Mouse (Mus musculus) spleen, adult 2 months (tissue): Measurements from ENCODE around the gene Pramel7. TPM values are rescaled to one million over a fixed set of nuclear protein-coding genes. Genes with fewer than 3 reads are reported as not detected.
"Not testable (repeated sequence)": the region's sequence is repeated elsewhere in the genome, so short reads cannot be mapped to it uniquely, and the experiment has no call there.

Experiments
- DNase-seq, 2 experiments: peaks; one replicate each; pipeline versions ENCODE4 v3.0.0 to v3.0.0-alpha.2; 2012 to 2021; ENCODE audit warnings: low spot score in 2 of 2, low read depth in 1 of 2
- H3K27ac ChIP-seq: fragments of 200-500 bp; 2 replicates; pipeline ENCODE4 v1.5.1; 2012; ENCODE audit warnings: low read length, inconsistent platforms; ENCODE audit not compliant: insufficient read depth
- H3K27me3 ChIP-seq: fragments of 200-500 bp; 2 replicates; pipeline ENCODE4 v1.6.1; 2012; ENCODE audit warnings: mild to moderate bottlenecking, moderate library complexity, low read length, inconsistent platforms; ENCODE audit not compliant: control insufficient read depth, insufficient read depth
- H3K36me3 ChIP-seq: fragments of 200-500 bp; 2 replicates; pipeline ENCODE4 v1.6.1; 2012; ENCODE audit warnings: mild to moderate bottlenecking, low read length, inconsistent platforms; ENCODE audit not compliant: control insufficient read depth, insufficient read depth
- H3K4me1 ChIP-seq: fragments of 200-500 bp; 2 replicates; pipeline ENCODE4 v1.6.1; 2011; ENCODE audit warnings: inconsistent platforms; ENCODE audit not compliant: control insufficient read depth, insufficient read depth, insufficient read length
- H3K4me3 ChIP-seq: fragments of 200-500 bp; 2 replicates; pipeline ENCODE4 v1.5.1; 2011; ENCODE audit warnings: mild to moderate bottlenecking, inconsistent platforms; ENCODE audit not compliant: insufficient read depth, insufficient read length; ENCODE audit errors: extremely low read depth
- CTCF ChIP-seq: fragments of 200-500 bp; IDR thresholded peaks from 2 replicates; pipeline ENCODE4 v1.5.1; 2011; ENCODE audit warnings: mild to moderate bottlenecking, inconsistent platforms; ENCODE audit not compliant: insufficient read depth, insufficient read length, insufficient replicate concordance; ENCODE audit errors: extremely low read depth
- POLR2A ChIP-seq: fragments of 200-500 bp; IDR thresholded peaks from 2 replicates; pipeline ENCODE4 v1.6.1; 2011; ENCODE audit warnings: low read depth, low read length, inconsistent platforms
- WGBS: fragments of 180-500 bp; shearing (Covaris S2); methylation state at CpG from one replicate; pipeline ENCODE4 v1.1.7; 2018; 5-methylcytosine and 5-hydroxymethylcytosine counted together
- polyA plus RNA-seq: library from polyadenylated mRNA; depleted of rRNA; stranded (reverse); fragments of >200 nt; gene quantifications from 2 replicates; pipeline ENCODE4 v1.2.3, GENCODE M21; 2012; rRNA removed

The Pramel7 gene
- polyA plus RNA-seq = not detected in 2 replicates

DNA sequence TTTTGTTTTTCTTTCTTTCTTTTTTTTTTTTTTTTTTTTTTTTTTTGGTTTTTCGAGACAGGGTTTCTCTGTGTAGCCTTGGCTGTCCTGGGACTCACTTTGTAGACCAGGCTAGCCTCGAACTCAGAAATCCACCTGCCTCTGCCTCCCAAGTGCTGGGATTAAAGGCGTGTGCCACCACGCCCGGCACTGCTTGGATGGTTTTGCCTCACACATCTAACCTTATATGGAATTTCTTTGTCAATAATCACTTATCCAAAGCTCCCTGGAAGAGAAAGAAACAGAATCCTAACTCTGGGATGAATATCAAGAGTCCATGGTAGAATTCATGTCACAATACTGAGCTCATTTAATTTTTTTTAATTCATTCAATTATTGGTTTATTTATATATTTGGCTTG lies at the start of gene Pramel7:
Pramel7 (minus strand) TSS at position 101 of the 400 bp plus-strand sequence.
- not testable (repeated sequence) for H3K36me3 ChIP-seq, H3K4me3 ChIP-seq, H3K4me1 ChIP-seq, DNase-seq, H3K27ac ChIP-seq, H3K27me3 ChIP-seq
- 74% methylated on average over 4 of the region's 5 CpGs for WGBS

DNA sequence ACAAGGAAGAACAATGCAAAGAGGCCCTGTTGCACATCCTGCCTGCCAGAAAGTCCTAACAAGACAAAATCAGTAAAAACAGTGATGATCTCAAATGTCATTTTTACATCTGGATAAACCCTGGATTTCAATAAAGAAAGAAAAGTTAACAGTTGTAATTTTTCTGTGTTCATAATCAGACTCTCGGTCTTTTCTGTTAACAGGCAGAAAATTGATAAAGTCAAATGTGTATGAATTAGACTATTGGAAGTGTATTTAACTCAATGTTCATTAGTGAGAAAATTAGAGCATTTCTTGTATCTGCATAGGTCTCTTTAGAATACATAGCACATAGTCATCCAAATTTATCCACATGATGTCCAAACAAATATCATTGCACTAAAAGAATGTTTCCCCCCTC lies 48.5 kb upstream of the Pramel7 start, which contains the start of gene Olfr1128:
Olfr1128 (minus strand) TSS at position 101 of the 400 bp plus-strand sequence.
- H3K27ac ChIP-seq = no peak within 1 kb of the TSS
- no peaks in the 10 kb centered on the region for H3K4me1 ChIP-seq
- no peak for TF ChIP-seq POLR2A
- no peak for TF ChIP-seq CTCF
- H3K27me3 ChIP-seq = no peaks in the 10 kb centered on the region
- H3K4me3 ChIP-seq = no peak within 1 kb of the TSS
- no peaks in the 10 kb centered on the region for H3K36me3 ChIP-seq
- 89% methylated on average over 1 of the region's 1 CpGs for WGBS
- no peak for DNase-seq

DNA sequence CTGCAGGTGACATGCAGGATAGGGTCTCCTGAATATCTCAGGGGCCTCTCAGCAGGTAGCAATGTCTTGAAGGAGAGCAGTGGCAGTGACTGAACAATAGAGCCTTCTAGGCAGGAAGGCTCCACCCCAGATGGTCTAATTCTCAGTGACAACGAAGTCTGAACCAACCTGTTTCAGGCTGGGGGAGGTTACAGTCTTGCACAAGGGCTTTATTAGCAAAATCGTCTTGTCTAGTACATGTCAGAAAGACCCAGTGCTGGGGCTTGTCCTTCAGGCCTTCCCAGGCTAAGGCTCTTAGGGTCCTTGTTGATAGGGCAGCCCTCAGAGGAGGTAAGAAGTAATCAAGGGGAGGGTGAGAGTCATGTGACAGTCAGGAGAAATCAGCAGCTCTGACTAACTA lies 37.9 kb upstream of the Pramel7 start:
- 72% methylated on average over 2 of the region's 2 CpGs for WGBS
- Histone ChIP-seq H3K4me3 (no peak overlapping the region), H3K4me1 (no peaks in the 10 kb centered on the region), H3K27me3 (no peaks in the 10 kb centered on the region), H3K27ac (no peak overlapping the region), H3K36me3 (no peaks in the 10 kb centered on the region)
- DNase-seq = no peak
- no peak for TF ChIP-seq POLR2A
- no peak for TF ChIP-seq CTCF

DNA sequence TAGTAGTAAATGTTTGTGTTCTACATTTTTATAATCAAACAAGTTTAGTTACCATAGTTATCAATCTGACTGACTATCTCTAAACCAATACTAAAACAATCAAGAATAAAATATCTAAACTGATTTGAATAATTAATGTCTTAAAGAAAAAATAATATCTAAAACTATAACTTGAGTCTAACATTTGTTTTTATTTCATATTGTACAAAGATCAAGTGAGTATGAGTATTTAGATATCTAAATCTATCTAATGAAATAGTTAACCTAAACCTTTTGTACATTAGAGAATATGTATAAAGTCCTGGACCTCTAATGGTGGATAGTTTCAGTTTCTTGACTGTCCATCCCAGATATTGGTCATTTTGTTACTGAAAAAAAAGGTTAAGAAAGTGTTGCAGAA lies 34.6 kb upstream of the Pramel7 start, which contains the start of gene Olfr153:
Olfr153 (plus strand) TSS at position 301 of the 400 bp plus-strand sequence.
- H3K27ac ChIP-seq = no peak within 1 kb of the TSS
- no peaks in the 10 kb centered on the region for H3K27me3 ChIP-seq
- H3K4me3 ChIP-seq = no peak within 1 kb of the TSS
- no peaks in the 10 kb centered on the region for H3K36me3 ChIP-seq
- no peaks in the 10 kb centered on the region for H3K4me1 ChIP-seq
- TF ChIP-seq POLR2A (no peak), CTCF (no peak)
- DNase-seq = no peak

DNA sequence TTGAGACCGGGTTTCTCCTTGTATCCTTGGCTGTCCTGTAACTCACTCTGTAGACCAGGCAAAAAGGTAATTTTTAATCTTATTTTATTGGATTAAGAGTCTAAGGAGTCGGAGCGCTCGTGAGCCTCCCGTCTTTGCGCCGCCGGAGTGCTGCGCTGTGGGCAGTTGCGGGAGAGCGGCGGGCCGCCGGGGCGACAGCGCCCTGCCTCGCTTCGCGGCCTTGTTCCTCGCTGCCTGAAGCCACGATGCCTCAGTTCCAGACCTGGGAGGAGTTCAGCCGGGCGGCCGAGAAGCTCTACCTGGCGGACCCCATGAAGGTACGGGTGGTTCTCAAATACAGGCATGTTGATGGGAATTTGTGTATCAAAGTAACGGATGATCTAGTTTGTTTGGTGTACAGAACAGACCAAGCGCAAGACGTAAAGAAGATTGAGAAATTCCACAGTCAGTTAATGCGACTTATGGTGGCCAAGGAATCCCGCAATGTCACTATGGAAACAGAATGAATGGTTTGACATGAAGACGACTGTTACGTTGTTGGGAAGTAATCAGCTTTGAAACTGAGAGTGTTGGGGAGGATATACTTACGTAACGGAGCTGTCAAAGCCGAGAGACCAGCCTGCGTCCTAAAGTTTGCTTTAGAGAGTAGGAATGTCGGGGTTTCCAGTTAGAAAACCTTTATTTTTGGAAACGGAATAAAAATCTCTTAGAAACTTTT lies 29.2 kb upstream of the Pramel7 start:
- not testable (repeated sequence) for DNase-seq, H3K4me1 ChIP-seq, H3K36me3 ChIP-seq, H3K27me3 ChIP-seq, H3K4me3 ChIP-seq, H3K27ac ChIP-seq
- 42% methylated on average over 39 of the region's 39 CpGs for WGBS

DNA sequence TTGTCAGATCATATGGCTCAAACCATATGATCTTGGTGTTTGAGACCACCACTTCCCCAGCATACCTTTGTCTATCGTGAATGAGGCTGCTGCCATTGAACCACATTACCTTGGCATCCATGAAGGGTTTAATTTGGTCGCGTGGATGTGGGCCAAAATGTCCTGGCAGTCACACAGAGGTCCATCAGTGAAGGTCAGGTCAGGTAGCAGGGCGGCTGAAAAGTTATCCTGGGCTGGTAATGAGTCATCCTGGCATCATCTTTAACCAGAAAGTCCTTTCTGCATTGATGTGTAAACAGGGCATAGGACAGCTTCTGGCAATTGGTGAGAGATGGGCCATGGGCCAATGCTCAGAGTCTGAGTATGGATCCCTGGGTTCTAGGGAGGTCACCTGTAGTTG lies 23.8 kb upstream of the Pramel7 start:
- Histone ChIP-seq H3K27ac (no peak overlapping the region), H3K4me3 (no peak overlapping the region), H3K27me3 (no peaks in the 10 kb centered on the region), H3K4me1 (no peaks in the 10 kb centered on the region), H3K36me3 (no peaks in the 10 kb centered on the region)
- TF ChIP-seq POLR2A (no peak), CTCF (no peak)
- 82% methylated on average over 4 of the region's 4 CpGs for WGBS
- DNase-seq = no peak

DNA sequence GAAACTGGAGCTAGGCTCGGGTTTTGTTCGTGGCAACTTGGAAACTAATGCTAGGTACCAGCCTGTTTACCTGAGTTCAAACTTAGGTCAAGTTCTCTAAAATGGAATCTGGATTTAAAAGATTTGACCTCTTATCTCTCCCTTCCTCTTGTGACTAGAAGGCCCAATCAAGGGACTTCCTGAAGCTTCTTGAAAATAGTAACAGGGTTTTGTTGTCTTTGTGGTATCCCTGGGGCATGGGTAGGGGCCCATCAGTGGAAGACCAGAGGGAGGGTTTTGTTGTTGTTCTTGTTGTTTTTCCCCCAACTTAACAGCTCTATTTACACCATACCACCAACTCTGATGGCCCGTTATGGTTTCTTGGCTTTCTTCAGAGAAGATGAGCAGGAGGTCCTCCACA lies 19.7 kb upstream of the Pramel7 start:
- no peak for TF ChIP-seq POLR2A
- TF ChIP-seq CTCF = no peak
- no peak for DNase-seq
- H3K27me3 ChIP-seq = no peaks in the 10 kb centered on the region
- no peak overlapping the region for H3K27ac ChIP-seq
- H3K4me1 ChIP-seq = no peaks in the 10 kb centered on the region
- H3K4me3 ChIP-seq = no peak overlapping the region
- WGBS = 86% methylated on average over 3 of the region's 3 CpGs
- H3K36me3 ChIP-seq = no peaks in the 10 kb centered on the region
